Mouse (Mus musculus) brain, embryonic 14.5 days (tissue): ENCODE data around the gene Mras.

Experiments used
- CTCF ChIP-seq: fragments of 200-500 bp; IDR thresholded peaks from 2 replicates; pipeline ENCODE4 v1.5.1; 2012; ENCODE audit warnings: inconsistent platforms, mild to moderate bottlenecking, moderate library complexity, borderline replicate concordance; ENCODE audit not compliant: insufficient read depth, insufficient read length; ENCODE audit errors: extremely low read depth
- POLR2A ChIP-seq: fragments of 200-500 bp; IDR thresholded peaks from 2 replicates; pipeline ENCODE4 v1.6.1; 2012; ENCODE audit warnings: mild to moderate bottlenecking, inconsistent platforms, borderline replicate concordance; ENCODE audit not compliant: poor library complexity, insufficient read depth, insufficient read length, severe bottlenecking; ENCODE audit errors: extremely low read depth

DNA sequence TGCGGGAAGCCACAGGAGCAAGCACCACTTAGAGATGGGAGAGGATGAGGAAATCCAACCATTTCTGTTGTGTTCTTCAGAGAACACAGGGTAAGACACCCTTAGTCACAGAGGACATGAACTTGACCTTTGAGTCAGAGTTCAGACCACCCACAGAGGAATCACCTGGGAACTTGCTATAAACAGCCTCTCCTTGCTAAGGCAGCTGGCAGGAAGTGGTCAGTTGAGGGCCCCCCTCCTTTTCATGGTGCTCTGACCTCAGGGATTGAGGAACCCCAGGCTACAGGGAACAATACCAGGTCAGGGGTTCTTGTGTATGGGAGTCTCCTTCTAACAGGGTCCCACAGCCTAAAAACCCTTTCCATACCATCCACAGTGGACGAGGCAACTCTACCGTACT lies 20.4 kb downstream of the Mras start:
- TF ChIP-seq CTCF (no peak), POLR2A (no peak)
